ENCODE assay signal across 9 mouse cellular contexts in genomic region chr6:108510101-108510500, GRCm38 (mm10).
DNase-seq lines count a peak whose midpoint lies in the region; TF ChIP-seq lines count a peak whose summit lies in the region.
"Had no signal": no experiment of that assay in that cellular context is flagged by ENCODE, and none has a peak within 500 bp of the region (broad histone marks: within the 10 kb centered on the region; RNA-seq: fewer than 3 reads in every experiment).

No protein-coding gene starts in this region.

- TF ChIP-seq RAD21 in MEL (IDR thresholded peaks at IDR 0.05; ENCODE audit: low read depth, low read length), result no peak

- intact Hi-C loops in heart, postnatal 14 days (cut with DNase I), result loop anchor here (10.0 kb wide), 1 partner anchor 55 kb away; no protein-coding TSS in a partner anchor

- no peak for TF ChIP-seq POLR2A in MEL (IDR thresholded peaks at IDR 0.05; ENCODE audit: control insufficient read depth in 1 of 2, insufficient read depth in 1 of 2, low read depth in 1 of 2, low read length in 2 of 2, poor library complexity in 1 of 2)

- no peaks in the 10 kb centered on the region for H3K79me2 ChIP-seq in MEL (ENCODE audit: control insufficient read depth, insufficient read depth, low read length, poor library complexity)

- H3K4me1 ChIP-seq in MEL (ENCODE audit: control insufficient read depth in 1 of 2, insufficient read depth in 2 of 2, low read length in 2 of 2), result peaks cover 0 to 13% of the 10 kb centered on the region in 2 experiments; a peak in 1 of 4 replicates
- H3K4me1 ChIP-seq: hindbrain, embryonic 15.5 days; liver, embryonic 12.5 days had no signal

- peak; percentile 18 to 32; a peak in 2 of 4 replicates for TF ChIP-seq EP300 in MEL (IDR thresholded peaks at IDR 0.05; ENCODE audit: low read depth in 1 of 2, low read length in 2 of 2)

- H3K36me3 ChIP-seq in MEL (ENCODE audit: control insufficient read depth in 1 of 2, insufficient read depth in 2 of 2, low read length in 2 of 2), result peaks cover 0 to 15% of the 10 kb centered on the region in 2 experiments; a peak in 2 of 4 replicates
- H3K36me3 ChIP-seq: hindbrain, embryonic 15.5 days had no signal

- no peaks in the 10 kb centered on the region for H3K9me3 ChIP-seq in MEL (replicated peaks; ENCODE audit: insufficient read depth, low read length)
- H3K9me3 ChIP-seq: hindbrain, embryonic 15.5 days; liver, embryonic 12.5 days had no signal

- no peak for TF ChIP-seq CTCF in MEL (IDR thresholded peaks at IDR 0.05 in 2 of 3, conservative IDR thresholded peaks at IDR 0.05 in 1 of 3; ENCODE audit: control insufficient read depth in 1 of 3, insufficient read depth in 1 of 3, low read depth in 2 of 3, low read length in 3 of 3, poor library complexity in 1 of 3, severe bottlenecking in 1 of 3)

- no peak overlapping the region for H3K9ac ChIP-seq in MEL (ENCODE audit: control insufficient read depth, low read depth, low read length, poor library complexity, severe bottlenecking)
- H3K9ac ChIP-seq: hindbrain, embryonic 15.5 days; liver, embryonic 12.5 days had no signal

- DNase-seq in kidney, postnatal 10 days, result peak; percentile 50
- no peak for DNase-seq in kidney, adult 18-20 months
- DNase-seq in MEL (ENCODE audit: low read depth, low spot score) (peak; percentile 88), adipocyte (ENCODE audit: low spot score) (peak; percentile 41)
- peak; percentile 29 to 57 for DNase-seq in heart, postnatal 14 days
- DNase-seq in layer of hippocampus, adult 11-12 months (ENCODE audit: low spot score), result no peak
- no peak for DNase-seq in cerebellum, postnatal 4 days (ENCODE audit: low spot score in 2 of 2)

- no peak overlapping the region for H3K4me3 ChIP-seq in MEL (ENCODE audit: control insufficient read depth in 1 of 2, insufficient read depth in 1 of 2, low read depth in 2 of 2, low read length in 2 of 2)
- H3K4me3 ChIP-seq: hindbrain, embryonic 15.5 days; liver, embryonic 12.5 days had no signal

- peak overlapping the region; percentile 39 for H3K27ac ChIP-seq in MEL (ENCODE audit: control insufficient read depth, low read depth, low read length)
- H3K27ac ChIP-seq: hindbrain, embryonic 15.5 days; liver, embryonic 12.5 days had no signal

- no peaks in the 10 kb centered on the region for H3K27me3 ChIP-seq in MEL (ENCODE audit: control insufficient read depth in 1 of 2, insufficient read depth in 2 of 2, low read length in 2 of 2)
- H3K27me3 ChIP-seq: hindbrain, embryonic 15.5 days; liver, embryonic 12.5 days had no signal

TF ChIP-seq in MEL, 35 proteins besides CTCF, POLR2A, EP300 and RAD21:
- TF ChIP-seq GABPA (IDR thresholded peaks at IDR 0.05; ENCODE audit: low read depth, low read length) (no peak), MYB (IDR thresholded peaks at IDR 0.05; ENCODE audit: low read depth, low read length) (no peak), ETS1 (IDR thresholded peaks at IDR 0.05; ENCODE audit: low read depth, low read length) (no peak), NRF1 (IDR thresholded peaks at IDR 0.05; ENCODE audit: insufficient read depth, low read depth, low read length, poor library complexity, severe bottlenecking) (no peak), USF1 (IDR thresholded peaks at IDR 0.05; ENCODE audit: low read depth, low read length) (no peak), ZMIZ1 (IDR thresholded peaks at IDR 0.05; ENCODE audit: low read depth, low read length) (no peak), MXI1 (IDR thresholded peaks at IDR 0.05; ENCODE audit: low read depth, low read length) (no peak), ELF1 (IDR thresholded peaks at IDR 0.05; ENCODE audit: low read depth, low read length) (no peak), CHD1 (IDR thresholded peaks at IDR 0.05; ENCODE audit: low read depth, low read length) (no peak), POLR2AphosphoS5 (IDR thresholded peaks at IDR 0.05; ENCODE audit: borderline replicate concordance, low read depth, low read length) (no peak), JUND (IDR thresholded peaks at IDR 0.05; ENCODE audit: low read depth, low read length) (no peak), GATA1 (IDR thresholded peaks at IDR 0.05; ENCODE audit: low read depth, low read length) (peak; percentile 76), MAZ (IDR thresholded peaks at IDR 0.05; ENCODE audit: low read depth, low read length) (no peak), MEF2A (IDR thresholded peaks at IDR 0.05; ENCODE audit: extremely low read depth, insufficient replicate concordance, low read depth, low read length, poor library complexity, severe bottlenecking) (no peak), ZNF384 (IDR thresholded peaks at IDR 0.05; ENCODE audit: low read depth, low read length) (no peak), RCOR1 (IDR thresholded peaks at IDR 0.05; ENCODE audit: low read depth, low read length) (no peak), MAFK (IDR thresholded peaks at IDR 0.05; ENCODE audit: borderline replicate concordance, low read depth, low read length) (no peak), MAX (IDR thresholded peaks at IDR 0.05; ENCODE audit: low read length) (no peak), ZC3H11A (IDR thresholded peaks at IDR 0.05; ENCODE audit: low read depth, low read length) (no peak), TBP (IDR thresholded peaks at IDR 0.05; ENCODE audit: low read depth, low read length) (no peak), HCFC1 (IDR thresholded peaks at IDR 0.05; ENCODE audit: low read depth, low read length) (no peak), UBTF (IDR thresholded peaks at IDR 0.05; ENCODE audit: borderline replicate concordance, insufficient read depth, low read depth, low read length) (no peak), MYC (IDR thresholded peaks at IDR 0.05; ENCODE audit: low read depth, low read length) (0 out of 2 replicates have a peak, but pooled peaks have one; percentile 23), USF2 (IDR thresholded peaks at IDR 0.05; ENCODE audit: borderline replicate concordance in 1 of 2, insufficient read depth in 1 of 2, low read depth in 1 of 2, low read length in 2 of 2) (no peak), BHLHE40 (IDR thresholded peaks at IDR 0.05; ENCODE audit: borderline replicate concordance, low read depth, low read length) (0 out of 2 replicates have a peak, but pooled peaks have one; percentile 15), CHD2 (IDR thresholded peaks at IDR 0.05; ENCODE audit: low read length) (no peak)

Comparison
In these comparisons a context has a peak if more than half of its experiments do, and no peak if none do; other contexts are left out.
1. DNase-seq: peak in kidney, postnatal 10 days (single experiment), MEL (single experiment), adipocyte (single experiment) and heart, postnatal 14 days (2 of 2); none in kidney, adult 18-20 months (single experiment), layer of hippocampus, adult 11-12 months (single experiment) and cerebellum, postnatal 4 days (0 of 2).